Mouse (Mus musculus) kidney, adult 2 months (tissue): ENCODE measurements around the gene Prrg2.

Experiments used
- CTCF ChIP-seq: fragments of 200-500 bp; conservative IDR thresholded peaks from 2 replicates; pipeline ENCODE4 v1.5.1; 2011; ENCODE audit warnings: low read depth, mild to moderate bottlenecking, control low read depth, low read length, moderate library complexity, mixed read lengths; ENCODE audit not compliant: insufficient read depth, insufficient read length
- POLR2A ChIP-seq: fragments of 200-500 bp; IDR thresholded peaks from one replicate; pipeline ENCODE4 v1.6.1; 2011; ENCODE audit warnings: low read depth, low read length, control low read depth

DNA sequence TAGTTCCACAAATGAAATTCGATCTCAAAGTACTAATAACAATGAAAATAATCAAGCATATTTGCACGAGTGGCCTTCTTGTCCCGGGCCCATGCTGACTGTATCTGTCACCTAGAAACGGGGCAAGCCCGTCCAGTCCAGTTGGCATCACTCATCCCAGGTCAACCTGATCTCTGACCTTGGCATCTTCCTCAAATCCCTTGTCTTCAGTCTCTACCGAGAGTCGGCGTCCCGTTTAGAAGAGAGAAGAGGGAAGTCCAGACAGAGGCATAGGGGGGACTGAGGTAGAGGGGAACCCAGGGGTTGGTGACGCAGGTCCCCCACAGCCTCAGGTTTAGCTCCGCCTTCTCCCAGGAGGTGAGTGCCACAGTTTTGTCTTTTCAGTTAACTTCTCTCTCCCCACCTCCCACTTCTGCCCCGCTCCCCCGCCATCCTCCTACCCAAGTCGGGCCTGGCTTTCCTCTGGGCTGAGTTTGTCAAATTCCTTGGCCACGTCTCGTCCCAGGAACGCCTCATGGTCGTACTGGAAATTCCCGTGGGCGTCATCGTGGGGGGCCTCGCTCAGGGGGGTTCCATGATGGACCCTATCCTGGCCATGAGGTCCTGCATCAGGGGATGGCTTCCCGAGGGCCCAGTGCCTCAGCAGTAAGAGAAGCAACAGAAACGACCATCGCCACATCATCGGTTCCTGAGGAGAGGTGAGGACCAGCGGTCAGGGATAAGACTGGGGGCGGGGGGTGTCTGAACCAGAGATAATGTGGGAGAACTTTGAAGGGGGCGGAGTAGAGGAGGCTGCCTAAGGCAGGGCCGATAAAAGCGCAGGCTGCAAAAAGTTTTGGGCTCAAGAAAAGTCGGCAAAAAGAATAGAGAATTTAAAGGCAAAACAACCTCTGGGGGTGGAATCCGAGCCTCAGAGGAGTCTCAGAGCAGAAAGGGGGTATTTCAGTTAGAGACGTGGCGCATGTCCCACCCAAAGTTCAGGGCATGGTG lies 28.8 kb upstream of the Prrg2 start:
- no peak for TF ChIP-seq POLR2A
- TF ChIP-seq CTCF = no peak
